Mouse (Mus musculus) right cerebral cortex, postnatal 4 days (tissue): ENCODE results near the gene Lmo3.

Experiments
- DNase-seq: peaks from one replicate; pipeline ENCODE4 v3.0.0-alpha.2; 2022

Lmo3 gene

DNA sequence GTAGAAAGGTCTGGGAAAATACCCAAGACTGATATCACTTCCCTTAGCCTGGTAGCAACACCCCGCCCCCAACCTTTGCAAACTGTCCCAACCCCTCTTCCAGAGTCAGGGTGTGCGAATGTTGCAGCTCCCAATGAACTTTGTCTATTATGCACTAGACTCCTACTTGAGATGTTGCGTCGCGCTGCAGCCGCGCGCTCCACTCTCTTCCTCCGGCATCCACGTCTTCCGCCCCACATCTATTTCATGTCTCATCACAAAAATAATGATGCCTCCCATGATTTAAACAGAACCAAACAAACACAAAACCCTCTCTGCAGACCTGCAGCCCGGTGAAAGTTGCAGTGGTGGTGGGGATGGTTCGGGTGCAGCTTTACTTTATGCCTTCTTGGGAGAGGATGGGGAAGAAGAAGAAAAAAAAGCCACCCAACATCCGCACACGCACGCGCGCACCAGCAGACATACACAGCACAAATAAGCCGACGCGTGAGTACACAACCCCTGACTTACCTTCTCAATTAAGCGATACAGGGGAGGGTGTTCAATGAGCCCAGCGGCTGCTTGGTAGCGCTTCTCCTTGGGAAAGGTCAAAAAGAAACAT is 159.7 kb downstream of the Lmo3 start:
- peak; percentile 34 for DNase-seq

DNA sequence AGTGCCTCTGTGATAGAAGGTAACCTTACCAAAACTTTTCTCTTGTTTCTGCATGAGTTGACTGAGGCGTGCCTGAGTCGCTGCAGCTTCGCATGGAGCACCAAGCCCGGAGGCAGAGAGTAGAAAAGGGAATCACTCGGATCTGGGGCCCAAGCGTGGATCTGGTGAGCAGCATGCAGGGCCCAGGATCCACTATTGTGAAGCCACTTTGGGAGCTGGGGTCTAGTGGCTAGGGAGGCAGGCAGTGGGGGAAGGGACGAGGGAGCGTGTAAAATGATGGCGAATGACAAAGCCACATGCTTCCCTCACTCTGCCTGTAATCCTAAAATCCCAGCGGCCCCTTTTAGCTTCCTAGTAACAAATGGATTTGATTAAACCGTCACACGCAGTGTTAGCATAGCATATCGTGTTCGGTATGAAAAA is 160.6 kb downstream of the Lmo3 start:
- peak; percentile 50 for DNase-seq

DNA sequence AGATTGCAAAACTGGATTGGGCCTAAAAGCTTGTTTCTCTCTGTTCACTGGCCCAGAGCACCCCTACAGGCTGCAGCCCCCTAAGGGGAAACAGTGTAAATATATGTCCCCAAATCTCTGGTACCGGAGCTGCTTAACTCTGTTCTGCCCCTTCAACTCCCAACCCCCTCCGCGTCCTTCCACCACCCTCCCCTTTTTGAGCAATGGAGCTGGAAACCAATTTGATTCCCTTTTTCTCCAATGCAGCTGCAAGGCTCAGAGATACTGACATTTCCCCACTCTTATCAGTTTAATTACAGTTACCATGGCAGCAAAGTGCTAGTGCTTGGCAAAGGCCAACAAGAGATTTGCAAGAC is 161.3 kb downstream of the Lmo3 start:
- peak; percentile 37 for DNase-seq

DNA sequence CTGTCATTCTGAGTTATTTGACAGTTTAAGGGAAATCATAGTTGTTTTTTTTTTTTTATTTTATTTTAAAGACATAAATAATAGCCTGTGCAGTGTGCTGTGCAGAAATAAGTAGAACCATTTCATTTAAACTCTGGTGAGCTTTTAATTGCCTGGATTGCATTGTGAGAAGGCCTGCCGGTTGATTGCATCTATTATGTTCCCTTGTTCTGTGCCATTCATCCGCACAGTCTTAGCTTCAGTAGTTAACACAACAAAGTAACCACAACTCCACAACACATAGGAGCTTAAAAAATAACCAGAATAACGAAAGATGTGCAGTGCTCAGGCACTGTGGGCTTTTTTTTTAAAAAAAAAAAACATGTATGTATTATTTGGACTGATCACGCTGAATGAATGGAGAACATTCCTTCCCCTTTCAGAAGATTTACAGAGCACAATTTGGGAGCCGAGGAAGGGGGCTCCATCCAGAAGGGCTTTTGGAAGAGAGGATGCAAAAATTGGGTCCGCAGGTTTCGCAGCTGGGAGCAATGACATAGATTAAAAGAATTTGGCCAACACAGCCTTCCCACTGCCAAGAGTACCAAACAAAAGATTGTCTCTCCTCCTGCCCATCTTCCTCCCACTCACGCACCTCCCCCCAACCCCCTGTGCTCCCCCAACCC is 161.8 kb downstream of the Lmo3 start:
- no peak for DNase-seq

DNA sequence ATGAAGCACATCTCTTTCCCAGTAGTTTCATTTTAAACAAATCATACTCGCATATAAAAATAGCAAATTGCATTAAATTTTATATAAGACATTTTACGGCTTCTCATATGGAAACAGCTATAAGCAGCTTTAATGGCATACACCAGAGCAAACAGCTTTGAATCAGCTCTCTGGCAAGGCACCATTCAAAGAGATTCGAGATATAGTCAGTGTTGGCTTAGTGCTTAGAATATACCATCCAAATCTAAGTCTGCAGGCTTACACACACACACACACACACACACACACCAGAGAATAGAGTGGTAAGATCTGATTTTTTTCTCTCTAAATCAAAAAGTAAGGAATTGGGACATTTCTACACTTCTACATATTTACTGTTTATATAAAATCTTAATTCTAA is 169.7 kb downstream of the Lmo3 start:
- no peak for DNase-seq

DNA sequence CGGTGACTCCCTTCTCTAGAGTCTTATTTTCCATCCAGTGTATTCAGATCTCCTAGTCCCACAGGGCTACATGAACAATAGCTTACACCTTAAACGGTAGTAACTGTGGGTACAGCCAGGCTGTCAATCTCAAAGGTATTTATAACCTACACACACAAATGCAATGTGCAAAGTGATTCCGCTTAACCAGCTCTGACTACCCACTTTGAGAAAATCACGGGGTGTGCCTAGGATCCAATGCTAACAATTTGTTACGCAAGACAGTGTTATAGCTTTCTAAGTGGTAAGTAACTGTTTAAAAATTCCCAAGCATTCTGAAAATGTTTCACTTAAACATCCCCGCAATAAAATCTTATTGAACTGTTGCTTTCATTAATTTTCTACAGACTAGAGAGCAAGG is 179.7 kb downstream of the Lmo3 start:
- DNase-seq = no peak

- no peak for DNase-seq
Measured at GRCm38 (mm10) chr6:138398836-138399235, 182.9 kb downstream of the Lmo3 start.

- no peak for DNase-seq
Measured at GRCm38 (mm10) chr6:138391085-138391484, 190.7 kb downstream of the Lmo3 start.

DNA sequence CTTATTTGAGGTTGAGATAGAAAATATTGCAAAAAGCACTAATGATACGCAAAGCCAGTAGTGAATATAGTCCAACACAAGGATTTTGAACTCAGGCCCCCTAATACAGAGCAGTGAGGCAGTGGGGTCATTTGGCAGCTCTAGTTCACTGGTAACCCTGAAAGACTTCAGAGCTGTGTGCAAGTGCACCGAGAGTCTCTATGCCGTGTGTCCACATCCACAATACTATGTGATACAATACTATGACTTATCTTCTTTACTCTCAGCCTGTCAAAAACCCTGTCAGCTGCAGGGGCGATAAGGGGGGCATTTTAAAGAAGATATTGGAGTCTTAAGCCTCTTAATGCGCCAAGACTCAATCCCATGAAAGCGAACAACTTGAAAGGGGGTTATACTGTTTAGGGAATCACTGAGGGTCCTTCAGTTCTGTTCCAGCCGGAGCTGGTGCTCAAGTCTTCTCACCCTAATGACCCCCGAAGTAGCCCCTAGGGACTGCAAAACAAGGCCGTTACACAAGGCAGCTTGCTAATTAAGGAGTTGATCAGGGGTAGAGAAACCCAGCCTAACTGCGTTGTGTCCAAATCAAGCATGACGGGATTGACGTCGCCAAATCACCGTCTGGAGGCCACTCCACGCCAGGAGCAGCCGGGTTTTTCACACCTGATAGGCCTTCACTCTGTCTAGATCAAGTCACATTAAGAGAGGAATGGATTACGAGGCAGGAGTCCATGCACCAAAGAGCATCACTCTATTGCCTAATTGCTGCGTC is 193.4 kb downstream of the Lmo3 start:
- DNase-seq = no peak

GRCm38 (mm10) chr6:138383208-138383607 is 198.6 kb downstream of the Lmo3 start:
- no peak for DNase-seq

GRCm38 (mm10) chr6:138371176-138371575 is 210.6 kb downstream of the Lmo3 start:
- no peak for DNase-seq

DNA sequence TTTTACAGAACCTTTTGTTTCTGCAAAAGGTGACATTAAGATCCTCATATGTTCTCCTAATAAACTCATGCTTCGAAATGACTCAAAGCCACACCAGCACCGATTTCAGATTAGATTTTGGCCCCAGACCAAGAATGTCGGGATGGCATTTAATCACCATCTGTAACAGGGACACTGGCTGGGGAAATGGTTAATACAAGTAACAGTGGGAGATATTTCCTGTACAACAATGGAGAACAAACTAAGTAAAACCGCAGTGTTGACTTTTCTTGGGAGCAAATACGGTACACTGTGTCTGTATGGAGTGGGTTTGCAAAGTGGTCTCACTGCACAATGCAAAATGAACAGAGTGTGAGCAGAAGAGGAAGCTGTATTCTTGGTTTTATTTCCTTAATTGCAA is 217.7 kb downstream of the Lmo3 start:
- no peak for DNase-seq

- no peak for DNase-seq
Measured at GRCm38 (mm10) chr6:138350587-138351345, 231.0 kb downstream of the Lmo3 start.

DNA sequence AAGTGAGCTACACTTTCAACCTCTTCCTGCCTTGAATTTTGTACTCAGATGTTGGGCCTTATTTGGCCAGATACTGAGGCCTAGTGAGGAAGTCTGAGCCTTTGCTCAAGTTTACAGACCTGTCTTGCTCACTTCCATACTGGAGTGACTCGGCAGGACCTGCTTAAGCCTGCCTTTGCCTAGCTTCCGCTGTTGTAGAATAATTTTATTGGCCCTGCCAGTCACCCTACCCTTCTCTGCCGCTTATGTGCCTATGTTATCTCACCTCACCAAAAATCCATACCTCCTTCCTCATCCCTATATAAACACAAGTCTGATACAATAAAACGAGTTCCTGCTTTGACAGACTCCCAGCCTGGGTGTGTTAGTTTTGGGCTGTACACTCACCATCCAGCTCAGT is 235.2 kb downstream of the Lmo3 start:
- no peak for DNase-seq

DNA sequence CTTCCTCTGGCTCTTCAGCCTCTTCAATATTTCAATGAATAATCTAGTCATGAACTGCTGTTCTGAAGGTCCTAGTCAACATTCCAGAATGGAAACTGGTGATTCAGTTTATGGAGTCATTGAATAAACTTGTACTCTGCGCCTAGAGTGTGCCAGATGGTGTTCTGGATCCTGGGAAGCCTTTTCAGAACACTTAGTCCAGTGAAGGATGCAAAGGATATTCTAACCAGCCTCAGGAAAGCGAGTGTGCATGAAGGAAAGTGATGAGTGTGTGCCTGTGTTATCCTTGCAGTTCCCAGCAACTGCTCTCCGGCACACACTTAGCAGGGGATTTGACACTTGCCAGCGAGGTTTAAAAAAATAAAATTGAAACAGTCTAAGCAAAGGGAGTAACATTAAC is 245.9 kb downstream of the Lmo3 start:
- DNase-seq = no peak

GRCm38 (mm10) chr6:138333991-138334390 is 247.8 kb downstream of the Lmo3 start:
- no peak for DNase-seq

DNA sequence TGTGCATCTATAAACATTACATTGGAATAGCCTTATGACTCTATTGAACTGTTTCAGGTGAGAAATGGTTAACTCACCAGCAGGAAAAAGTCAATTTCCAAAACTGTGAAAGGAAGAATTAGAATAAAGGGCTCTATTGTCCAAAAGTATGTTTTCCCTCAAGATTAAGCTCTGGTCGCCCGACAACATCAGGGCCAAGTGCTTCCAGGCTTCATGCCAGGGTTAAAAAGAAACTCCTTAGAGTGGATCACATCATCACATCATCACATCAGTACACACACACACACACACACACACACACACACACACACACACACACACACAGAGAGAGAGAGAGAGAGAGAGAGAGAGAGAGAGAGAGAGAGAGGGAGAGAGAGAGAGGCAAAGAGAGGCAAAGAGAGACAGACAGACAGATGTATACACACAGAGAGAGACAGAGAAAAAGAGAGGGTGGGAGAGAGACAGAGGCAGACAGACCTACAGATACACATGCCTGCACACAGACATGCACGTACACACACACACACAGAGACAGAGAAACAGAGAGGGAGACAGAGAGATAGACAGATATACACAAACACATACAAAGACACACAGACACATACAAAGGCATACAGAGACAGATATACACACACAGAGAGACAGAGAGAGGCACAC is 255.9 kb downstream of the Lmo3 start:
- no peak for DNase-seq

- no peak for DNase-seq
Measured at GRCm38 (mm10) chr6:138325145-138325544, 256.6 kb downstream of the Lmo3 start.

DNA sequence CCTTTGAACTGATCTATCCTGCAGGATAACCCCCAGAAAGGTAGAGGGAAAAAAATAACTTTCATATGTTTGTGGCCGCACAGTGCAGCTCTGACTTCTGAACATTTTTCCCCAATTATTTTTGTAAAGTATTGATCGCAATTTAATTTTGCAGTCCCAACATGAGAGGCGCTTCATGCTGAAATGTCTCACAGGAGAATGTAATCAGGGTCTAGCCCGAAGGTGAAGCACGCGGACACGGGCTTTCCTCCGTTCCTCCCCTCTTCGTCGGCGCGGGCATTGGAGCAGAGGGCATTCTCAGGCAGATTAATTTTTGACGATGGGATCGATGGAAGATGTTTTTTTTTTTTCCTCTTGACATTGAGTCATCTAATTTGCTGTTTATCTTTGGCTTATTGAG is 258.4 kb downstream of the Lmo3 start:
- DNase-seq = no peak

DNA sequence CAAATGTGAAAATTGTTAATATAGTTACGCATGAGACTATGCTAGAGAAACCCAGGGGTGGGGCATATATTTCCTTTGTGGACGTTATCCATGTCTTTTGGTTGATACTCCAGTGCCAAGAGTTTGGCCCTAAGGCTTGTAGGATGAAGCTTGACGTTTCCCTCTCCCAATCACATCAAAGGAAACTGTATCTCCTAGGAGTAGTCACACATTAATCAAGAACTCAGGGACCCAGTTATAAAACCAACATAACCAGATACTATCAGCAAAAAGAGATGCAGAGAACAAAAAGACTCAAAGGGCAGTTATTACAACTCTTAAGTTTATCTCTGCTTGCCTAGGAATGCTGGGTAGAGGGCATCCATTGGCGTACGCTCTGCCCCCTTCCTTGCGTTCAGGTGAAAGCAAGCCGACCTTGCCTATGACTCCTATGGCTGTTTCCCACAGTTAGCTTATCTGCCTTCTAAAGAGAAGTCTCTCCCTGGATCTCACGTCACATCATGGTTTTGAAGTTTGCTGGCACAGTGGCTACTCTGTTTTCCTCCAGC is 261.5 kb downstream of the Lmo3 start:
- DNase-seq = no peak
